Mouse (Mus musculus) hindbrain, embryonic 15.5 days (tissue): Measurements from ENCODE around the gene Cd34. TPM values are rescaled to one million over a fixed set of nuclear protein-coding genes. Genes with fewer than 3 reads are reported as not detected.

Experiments used
- ATAC-seq: fragments of 200-750 bp; cut with Nextera tagmentation; 2 replicates; pipeline ENCODE4 v1.8.0; 2017; ENCODE audit warnings: low read depth, moderate number of reproducible peaks, moderate TSS enrichment; ENCODE audit not compliant: low FRiP score
- H3K27ac ChIP-seq: fragments of 300-500 bp; sonication (generic); replicated peaks from 2 replicates; pipeline ENCODE4 v1.5.1; 2015; ENCODE audit warnings: mild to moderate bottlenecking, inconsistent platforms
- H3K27me3 ChIP-seq: fragments of 300-500 bp; sonication (generic); 2 replicates; pipeline ENCODE4 v1.6.1; 2015; ENCODE audit warnings: control low read depth, inconsistent platforms
- H3K36me3 ChIP-seq: fragments of 300-500 bp; sonication (generic); 2 replicates; pipeline ENCODE4 v1.6.1; 2015; ENCODE audit warnings: control low read depth, inconsistent platforms
- H3K4me1 ChIP-seq: fragments of 300-500 bp; sonication (generic); replicated peaks from 2 replicates; pipeline ENCODE4 v1.6.1; 2015; ENCODE audit warnings: control low read depth, inconsistent platforms
- H3K4me2 ChIP-seq: fragments of 300-500 bp; sonication (generic); 2 replicates; pipeline ENCODE4 v1.6.1; 2015; ENCODE audit warnings: moderate library complexity, mild to moderate bottlenecking, inconsistent platforms
- H3K4me3 ChIP-seq: fragments of 300-500 bp; sonication (generic); 2 replicates; pipeline ENCODE4 v1.5.1; 2015; ENCODE audit warnings: mild to moderate bottlenecking, inconsistent platforms
- H3K9ac ChIP-seq: fragments of 300-500 bp; sonication (generic); 2 replicates; pipeline ENCODE4 v1.6.1; 2015; ENCODE audit warnings: inconsistent platforms
- H3K9me3 ChIP-seq: fragments of 300-500 bp; sonication (generic); 2 replicates; pipeline ENCODE4 v1.6.1; 2016; ENCODE audit warnings: control low read depth, inconsistent platforms
- WGBS: fragments of 180-500 bp; shearing (Covaris S2); methylation state at CpG from one replicate; pipeline ENCODE4 v1.1.7; 2015; 5-methylcytosine and 5-hydroxymethylcytosine counted together
- polyA plus RNA-seq: library from polyadenylated mRNA; unstranded; fragments of >200 nt; fragmentation: Nextera tagmentation; extraction: Ambion mirVana; gene quantifications from 2 replicates; pipeline ENCODE4 v1.2.1, GENCODE M21; 2015

Cd34 gene
- polyA plus RNA-seq, 1 experiment from 2014 or later = 30.5 TPM

DNA sequence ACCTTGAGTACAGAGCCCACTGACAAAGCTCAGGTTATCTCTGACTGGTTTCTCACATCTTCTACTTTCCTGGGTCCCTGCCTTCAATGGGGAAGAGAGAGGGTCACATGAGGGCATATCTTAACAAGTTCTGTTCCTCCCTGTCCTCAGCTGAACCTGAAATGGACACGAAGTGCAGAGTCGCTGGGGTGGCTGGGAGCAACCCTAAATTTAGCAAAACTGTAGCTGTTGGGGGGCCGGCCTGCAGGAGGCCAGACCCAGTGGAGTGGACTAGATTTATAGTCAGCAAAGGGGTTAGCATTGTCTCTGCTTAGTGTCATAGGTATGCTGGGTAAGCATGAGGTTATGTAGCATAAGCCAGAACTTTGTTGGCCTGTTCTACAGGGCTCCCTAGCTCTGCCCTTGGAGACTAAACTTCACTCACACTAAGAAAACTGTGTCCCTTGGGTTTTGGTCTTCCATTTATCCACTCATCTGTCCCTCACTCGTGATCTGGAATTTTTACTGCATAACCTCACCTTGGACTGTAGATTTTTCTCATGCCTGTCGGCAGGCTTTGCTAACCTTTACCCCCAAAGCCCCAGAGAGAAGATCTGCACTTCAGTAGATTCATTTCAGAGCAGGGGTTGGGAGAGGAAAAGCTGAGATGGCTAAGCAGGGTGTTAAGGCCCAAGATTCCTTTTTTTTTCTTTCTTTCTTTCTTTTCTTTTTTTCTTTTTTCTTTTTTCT, 54.1 kb downstream of the Cd34 start:
- Histone ChIP-seq H3K4me2 (no peak overlapping the region), H3K36me3 (no peaks in the 10 kb centered on the region), H3K9me3 (no peaks in the 10 kb centered on the region), H3K27ac (no peak overlapping the region), H3K27me3 (no peaks in the 10 kb centered on the region), H3K4me3 (no peak overlapping the region), H3K4me1 (no peaks in the 10 kb centered on the region), H3K9ac (no peak overlapping the region)
- no peak for ATAC-seq
- WGBS = 85% methylated on average over 5 of the region's 5 CpGs

DNA sequence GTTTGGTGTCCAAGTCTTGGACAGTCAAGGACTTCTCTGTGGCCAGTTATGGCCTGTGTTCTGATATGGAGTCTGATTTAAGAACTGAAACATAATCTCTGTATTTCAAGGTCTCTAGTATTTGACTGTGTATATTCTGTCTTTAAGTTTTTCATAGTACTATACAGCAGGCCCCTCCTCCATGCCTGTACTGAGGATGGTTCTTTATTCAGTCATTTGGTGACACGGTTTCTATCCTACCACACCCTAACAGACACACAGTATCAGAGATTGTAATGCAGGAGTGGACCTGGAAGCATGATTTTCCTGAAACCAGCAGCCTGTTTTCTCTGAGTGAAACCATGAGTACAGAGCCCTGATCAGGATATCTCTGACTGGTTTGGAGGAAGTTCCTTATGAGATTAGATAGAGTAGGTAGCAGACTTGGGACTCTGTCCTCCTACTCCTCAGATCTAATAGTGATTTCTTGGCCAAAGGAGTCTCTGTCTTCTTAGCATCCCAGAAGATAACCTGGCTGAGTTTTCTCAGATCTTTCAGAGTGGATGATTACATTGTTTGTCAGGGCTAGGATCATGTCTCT, 54.9 kb downstream of the Cd34 start:
- WGBS = 83% methylated on average over 1 of the region's 1 CpGs
- Histone ChIP-seq H3K4me2 (no peak overlapping the region), H3K27ac (no peak overlapping the region), H3K4me3 (no peak overlapping the region), H3K9ac (no peak overlapping the region), H3K4me1 (no peaks in the 10 kb centered on the region), H3K9me3 (no peaks in the 10 kb centered on the region), H3K36me3 (no peaks in the 10 kb centered on the region), H3K27me3 (no peaks in the 10 kb centered on the region)
- ATAC-seq = no peak

DNA sequence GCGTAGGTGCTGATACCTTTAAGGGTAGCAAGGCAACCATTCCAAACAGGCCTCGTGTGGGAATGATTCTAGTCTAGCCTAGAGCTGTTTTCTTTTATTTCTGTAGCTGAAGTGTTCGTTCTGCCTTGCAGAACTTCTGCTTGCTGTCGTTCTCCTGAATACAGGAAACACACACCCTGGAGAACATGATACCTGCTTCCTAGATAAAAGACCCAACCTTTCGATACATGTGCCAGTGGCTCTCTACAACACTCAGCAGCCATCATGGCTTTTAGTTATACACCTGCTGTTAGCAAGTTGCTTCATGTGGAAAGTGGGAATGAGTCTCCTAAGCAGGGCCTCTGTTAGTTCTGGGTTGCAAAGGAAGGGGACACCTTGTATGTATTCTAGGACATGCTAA, 55.6 kb downstream of the Cd34 start:
- no peaks in the 10 kb centered on the region for H3K27me3 ChIP-seq
- H3K4me2 ChIP-seq = no peak overlapping the region
- 86% methylated on average over 5 of the region's 5 CpGs for WGBS
- H3K9ac ChIP-seq = no peak overlapping the region
- H3K9me3 ChIP-seq = no peaks in the 10 kb centered on the region
- no peak for ATAC-seq
- no peak overlapping the region for H3K27ac ChIP-seq
- H3K36me3 ChIP-seq = no peaks in the 10 kb centered on the region
- no peak overlapping the region for H3K4me3 ChIP-seq
- no peaks in the 10 kb centered on the region for H3K4me1 ChIP-seq

DNA sequence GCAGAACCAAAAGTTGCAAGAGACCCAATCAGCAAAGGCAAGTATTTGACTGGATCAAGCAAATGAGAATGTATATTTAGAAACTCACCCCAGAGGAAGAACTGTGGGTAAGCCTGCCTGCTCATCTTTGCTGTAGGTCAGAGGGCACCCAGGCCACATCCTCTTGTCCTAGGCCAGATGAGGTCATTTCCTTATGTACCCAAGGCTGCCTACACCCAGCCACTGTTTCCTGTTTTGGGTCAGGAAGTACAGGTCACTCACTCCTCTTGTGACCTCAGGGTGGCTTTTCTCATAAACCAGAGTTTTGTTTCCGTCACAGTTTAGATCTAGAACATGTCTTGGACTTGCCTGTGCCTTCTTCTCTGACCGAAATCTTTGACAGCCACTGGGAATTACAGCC, 56.6 kb downstream of the Cd34 start:
- no peak overlapping the region for H3K9ac ChIP-seq
- no peak overlapping the region for H3K4me3 ChIP-seq
- no peaks in the 10 kb centered on the region for H3K27me3 ChIP-seq
- H3K27ac ChIP-seq = no peak overlapping the region
- no peak for ATAC-seq
- H3K9me3 ChIP-seq = no peaks in the 10 kb centered on the region
- H3K4me1 ChIP-seq = no peaks in the 10 kb centered on the region
- no peak overlapping the region for H3K4me2 ChIP-seq
- H3K36me3 ChIP-seq = no peaks in the 10 kb centered on the region
- WGBS = 80% methylated on average over 2 of the region's 2 CpGs

DNA sequence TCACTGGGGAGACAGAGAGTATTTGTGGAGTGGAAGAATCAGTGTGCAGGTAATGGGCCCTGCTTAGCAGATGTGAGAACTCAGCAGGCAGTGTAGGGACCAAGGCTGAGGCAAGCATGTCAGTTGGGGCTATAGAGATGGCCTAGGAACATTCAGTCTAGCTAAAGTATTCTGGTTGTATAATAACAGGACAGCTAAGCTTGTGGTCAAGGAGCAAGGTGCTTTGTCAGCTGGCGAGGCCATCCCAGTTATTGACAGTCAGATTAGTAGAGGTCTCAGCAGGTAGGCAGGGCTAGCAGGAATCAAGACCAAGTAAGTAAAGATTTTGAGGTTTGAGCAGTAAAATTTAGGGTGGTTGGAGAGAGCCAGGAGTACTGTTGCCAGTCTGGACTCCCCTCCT, 59.8 kb downstream of the Cd34 start:
- no peak overlapping the region for H3K4me2 ChIP-seq
- H3K4me3 ChIP-seq = no peak overlapping the region
- 91% methylated on average over 1 of the region's 1 CpGs for WGBS
- H3K9ac ChIP-seq = no peak overlapping the region
- no peak for ATAC-seq
- no peaks in the 10 kb centered on the region for H3K4me1 ChIP-seq
- no peaks in the 10 kb centered on the region for H3K27me3 ChIP-seq
- H3K9me3 ChIP-seq = no peaks in the 10 kb centered on the region
- no peaks in the 10 kb centered on the region for H3K36me3 ChIP-seq
- H3K27ac ChIP-seq = no peak overlapping the region

DNA sequence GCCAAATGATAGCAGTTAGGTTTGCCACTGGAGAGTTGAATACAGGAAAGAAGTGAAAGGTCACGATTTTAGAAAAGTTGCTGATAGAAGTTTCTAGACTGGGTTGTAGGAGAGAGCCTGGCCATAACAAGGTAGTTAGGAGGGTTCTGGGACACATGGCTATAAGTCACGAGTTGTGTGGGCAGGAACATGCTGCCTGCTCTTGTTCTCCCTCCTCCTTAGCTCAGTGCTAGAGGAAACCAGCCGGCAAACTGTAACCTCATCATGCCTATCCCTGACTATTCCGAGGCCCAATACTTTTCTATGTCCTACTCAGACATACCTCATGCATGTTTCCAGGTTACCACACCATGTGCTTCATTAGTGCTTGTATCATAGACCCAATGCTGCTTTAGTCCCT, 64.7 kb downstream of the Cd34 start:
- WGBS = 91% methylated on average over 4 of the region's 4 CpGs

DNA sequence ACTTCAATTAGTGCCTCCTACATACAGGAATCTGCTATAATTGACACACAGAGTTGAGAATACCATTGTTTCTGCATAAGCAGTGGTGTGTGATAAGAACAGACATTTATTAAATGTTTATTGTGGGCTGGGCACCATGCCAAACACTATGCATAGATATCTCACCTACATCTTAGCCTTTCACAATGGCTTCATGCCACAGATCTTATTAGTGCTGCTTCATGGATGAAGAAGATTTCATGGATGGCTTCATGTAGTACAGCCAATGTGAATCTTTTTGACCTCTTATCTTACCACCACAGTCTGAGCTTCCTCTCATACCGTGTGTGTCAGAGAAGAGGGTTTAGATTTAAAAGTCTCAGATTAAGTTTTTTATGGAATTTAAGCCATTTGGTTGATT, 65.6 kb downstream of the Cd34 start:
- Histone ChIP-seq H3K9ac (no peak overlapping the region), H3K36me3 (no peaks in the 10 kb centered on the region), H3K4me2 (no peak overlapping the region), H3K4me3 (no peak overlapping the region), H3K27me3 (no peaks in the 10 kb centered on the region), H3K4me1 (no peaks in the 10 kb centered on the region), H3K27ac (no peak overlapping the region), H3K9me3 (no peaks in the 10 kb centered on the region)
- WGBS = 84% methylated on average over 1 of the region's 1 CpGs
- ATAC-seq = no peak

More for the DNA sequence above, 64.7 kb downstream of the Cd34 start:
- H3K4me2 ChIP-seq = no peak overlapping the region
- no peaks in the 10 kb centered on the region for H3K9me3 ChIP-seq
- no peak overlapping the region for H3K4me3 ChIP-seq
- H3K36me3 ChIP-seq = no peaks in the 10 kb centered on the region
- no peak overlapping the region for H3K9ac ChIP-seq
- H3K27ac ChIP-seq = no peak overlapping the region
- ATAC-seq = no peak
- no peaks in the 10 kb centered on the region for H3K27me3 ChIP-seq
- H3K4me1 ChIP-seq = no peaks in the 10 kb centered on the region

DNA sequence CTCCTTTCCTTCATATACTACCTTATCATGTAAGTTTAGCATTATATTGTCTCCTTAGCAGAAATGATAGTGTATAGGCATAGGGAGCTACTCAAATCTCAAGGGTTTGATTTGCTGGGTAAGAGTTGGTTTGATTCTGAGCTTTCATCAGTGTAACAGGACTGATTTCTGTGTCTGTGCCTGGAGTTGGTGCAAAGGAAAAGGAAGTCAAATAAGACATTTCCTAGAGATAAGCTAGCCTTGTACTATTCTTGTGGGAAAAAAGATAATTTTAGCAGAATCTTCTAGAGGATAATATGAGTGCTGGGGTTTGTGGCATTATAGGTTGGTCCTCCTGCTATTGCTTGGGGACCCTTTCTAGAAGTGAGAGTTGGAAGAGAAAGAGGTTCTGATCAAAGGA, 67.6 kb downstream of the Cd34 start:
- Histone ChIP-seq H3K4me1 (no peaks in the 10 kb centered on the region), H3K4me3 (no peak overlapping the region), H3K9ac (no peak overlapping the region), H3K27ac (no peak overlapping the region), H3K9me3 (no peaks in the 10 kb centered on the region), H3K27me3 (no peaks in the 10 kb centered on the region), H3K4me2 (no peak overlapping the region), H3K36me3 (no peaks in the 10 kb centered on the region)
- ATAC-seq = no peak

Other genes starting within 250 kb of the Cd34 start
- gene Cd46, start 153.4 kb downstream of the Cd34 start, polyA plus RNA-seq = 1.4 and 2.0 TPM in 2 replicates
- gene Cr1l, start 192.8 kb downstream of the Cd34 start, polyA plus RNA-seq = 38.9 and 39.0 TPM in 2 replicates
- 0.40 and 0.60 TPM in 2 replicates for gene Cr2, start 237.9 kb downstream of the Cd34 start, polyA plus RNA-seq